Mouse (Mus musculus) heart, embryonic 14.5 days (tissue): ENCODE measurements around the gene Mettl7a3. TPM values are rescaled to one million over a fixed set of nuclear protein-coding genes. Genes with fewer than 3 reads are reported as not detected.

ENCODE experiments used
- ATAC-seq: fragments of 200-750 bp; cut with Nextera tagmentation; 2 replicates; pipeline ENCODE4 v1.8.0; 2017; ENCODE audit warnings: low read depth, moderate TSS enrichment; ENCODE audit not compliant: insufficient number of reproducible peaks, insufficient read depth, low FRiP score
- H3K27ac ChIP-seq, 2 experiments: fragments of 200-500 bp in 1 of 2; fragments of 300-500 bp in 1 of 2; sonication (generic) in 1 of 2; replicated peaks in 1 of 2; 2 replicates each; pipeline ENCODE4 v1.5.1; 2012 to 2014; ENCODE audit warnings: low read depth in 2 of 2, low read length in 2 of 2, control low read depth in 1 of 2, mild to moderate bottlenecking in 1 of 2, mixed read lengths in 1 of 2; ENCODE audit not compliant: control insufficient read depth in 1 of 2, insufficient read depth in 1 of 2
- H3K27me3 ChIP-seq: fragments of 300-500 bp; sonication (generic); 2 replicates; pipeline ENCODE4 v1.6.1; 2014; ENCODE audit warnings: mild to moderate bottlenecking, low read length, control low read depth; ENCODE audit not compliant: control insufficient read depth, insufficient read depth
- H3K36me3 ChIP-seq: fragments of 300-500 bp; sonication (generic); 2 replicates; pipeline ENCODE4 v1.6.1; 2014; ENCODE audit warnings: mild to moderate bottlenecking, control low read depth, low read length, mixed read lengths; ENCODE audit not compliant: control insufficient read depth, insufficient read depth
- H3K4me1 ChIP-seq, 2 experiments: fragments of 200-500 bp in 1 of 2; fragments of 300-500 bp in 1 of 2; sonication (generic) in 1 of 2; 2 replicates each; pipeline ENCODE4 v1.6.1; 2012 to 2014; ENCODE audit warnings: low read length in 2 of 2, control low read depth in 1 of 2, mixed read lengths in 1 of 2; ENCODE audit not compliant: control insufficient read depth in 2 of 2, insufficient read depth in 2 of 2
- H3K4me2 ChIP-seq: fragments of 300-500 bp; sonication (generic); 2 replicates; pipeline ENCODE4 v1.6.1; 2014; ENCODE audit warnings: mild to moderate bottlenecking, low read length
- H3K4me3 ChIP-seq, 2 experiments: fragments of 200-500 bp in 1 of 2; fragments of 300-500 bp in 1 of 2; sonication (generic) in 1 of 2; 2 replicates each; pipeline ENCODE4 v1.5.1; 2012 to 2014; ENCODE audit warnings: low read length in 2 of 2, mild to moderate bottlenecking in 2 of 2, control low read depth in 1 of 2, low read depth in 1 of 2, moderate library complexity in 1 of 2; ENCODE audit not compliant: control insufficient read depth in 1 of 2, insufficient read depth in 1 of 2
- H3K9ac ChIP-seq: fragments of 300-500 bp; sonication (generic); 2 replicates; pipeline ENCODE4 v1.6.1; 2014; ENCODE audit warnings: mild to moderate bottlenecking, low read length
- H3K9me3 ChIP-seq: fragments of 300-500 bp; sonication (generic); 2 replicates; pipeline ENCODE4 v1.6.1; 2016; ENCODE audit warnings: low read length, control low read depth; ENCODE audit not compliant: control insufficient read depth
- WGBS: fragments of 180-500 bp; shearing (Covaris S2); extraction: QIAGEN DNeasy Blood & Tissue Kit; methylation state at CpG from one replicate; pipeline ENCODE4 v1.1.7; 2014; 5-methylcytosine and 5-hydroxymethylcytosine counted together
- polyA plus RNA-seq: library from polyadenylated mRNA; unstranded; fragments of >200 nt; fragmentation: Nextera tagmentation; extraction: Ambion mirVana; gene quantifications from 2 replicates; pipeline ENCODE4 v1.2.1, GENCODE M21; 2014

The Mettl7a3 gene
- polyA plus RNA-seq, 1 experiment from 2014 or later: not detected

- no peak overlapping the region for H3K27ac ChIP-seq
- H3K9ac ChIP-seq: no peak overlapping the region
- ATAC-seq: no peak
- peaks cover 6% of the 10 kb centered on the region for H3K36me3 ChIP-seq
- H3K4me3 ChIP-seq: no peak overlapping the region
- H3K9me3 ChIP-seq: no peaks in the 10 kb centered on the region
- peaks cover 10 to 13% of the 10 kb centered on the region in 2 experiments for H3K4me1 ChIP-seq
- no peak overlapping the region for H3K4me2 ChIP-seq
- WGBS: 76% methylated on average over 9 of the region's 9 CpGs
- no peaks in the 10 kb centered on the region for H3K27me3 ChIP-seq
Observed at GRCm38 (mm10) chr15:100388886-100389285, 54.2 kb downstream of the Mettl7a3 start.

Other genes with a start within 250 kb of the Mettl7a3 start
- 36.8 and 37.1 TPM in 2 replicates for gene Atf1, start 107.1 kb upstream of the Mettl7a3 start, polyA plus RNA-seq
- gene Tmprss12, start 54.1 kb upstream of the Mettl7a3 start, polyA plus RNA-seq: not detected in 2 replicates
- gene Mettl7a1, start 30.8 kb upstream of the Mettl7a3 start, polyA plus RNA-seq: 2.2 and 3.8 TPM in 2 replicates
- gene Methig1, start 18.2 kb downstream of the Mettl7a3 start, polyA plus RNA-seq: not detected in 2 replicates
- not detected in 2 replicates for gene Mettl7a2, start 18.3 kb downstream of the Mettl7a3 start, polyA plus RNA-seq
- gene Higd1c, start 29.6 kb downstream of the Mettl7a3 start, polyA plus RNA-seq: not detected in 2 replicates
- not detected in 2 replicates for gene Gm5475, start 87.2 kb downstream of the Mettl7a3 start, polyA plus RNA-seq
- 12.7 and 14.1 TPM in 2 replicates for gene Slc11a2, start 90.1 kb downstream of the Mettl7a3 start, polyA plus RNA-seq
- 12.8 and 13.6 TPM in 2 replicates for gene Letmd1, start 134.1 kb downstream of the Mettl7a3 start, polyA plus RNA-seq
- 7.8 and 8.1 TPM in 2 replicates for gene Csrnp2, start 160.6 kb downstream of the Mettl7a3 start, polyA plus RNA-seq
- gene Tfcp2, start 217.1 kb downstream of the Mettl7a3 start, polyA plus RNA-seq: 17.1 and 19.9 TPM in 2 replicates